Mouse (Mus musculus): ENCODE results near the gene Kcnt1. TPM values are rescaled to one million over a fixed set of nuclear protein-coding genes. Genes with fewer than 3 reads are reported as not detected.
"Not testable (repeated sequence)": the region's sequence is repeated elsewhere in the genome, so short reads cannot be mapped to it uniquely, and the experiment has no call there.

Kcnt1 gene
- total RNA-seq (2022) = 100 to 1,000 TPM; 132 to 138 (median 136) TPM

GRCm38 (mm10) chr2:25863337-25864131 lies at the start of gene Kcnt1:
Kcnt1 (plus strand) TSS chr2:25863734.
- peak; percentile 42 to 57 for DNase-seq (ENCODE audit: low spot score in 2 of 2)

GRCm38 (mm10) chr2:25815748-25816147 lies 47.8 kb upstream of the Kcnt1 start, which contains the start of gene Glt6d1:
Glt6d1 (minus strand) TSS chr2:25815848.
- not testable (repeated sequence) for DNase-seq (ENCODE audit: low spot score in 2 of 2)

DNA sequence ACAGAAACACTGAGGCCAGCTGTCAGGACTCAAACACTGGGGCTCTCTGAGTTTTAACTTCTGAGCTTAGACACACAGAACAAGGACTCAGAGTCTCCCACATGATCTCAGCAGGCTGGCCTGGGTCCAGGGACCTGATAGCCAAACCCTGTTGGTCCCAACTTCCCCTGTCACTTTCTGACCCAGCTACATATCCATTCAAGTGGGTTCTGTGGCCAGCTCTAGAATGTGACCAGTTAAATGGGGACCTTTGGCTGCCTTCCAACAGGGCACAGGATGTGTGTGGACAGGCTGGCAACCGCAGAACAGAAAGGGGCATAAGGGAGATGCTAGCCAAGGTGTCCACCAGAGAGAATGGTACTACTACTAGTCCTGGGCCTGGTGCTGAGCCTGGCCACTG lies 40.7 kb upstream of the Kcnt1 start, which contains the start of gene Lcn9:
Gene Lcn9, plus strand, starts transcription at position 348 of the 400 bp plus-strand sequence.
- DNase-seq (ENCODE audit: low spot score in 2 of 2) = peak in 1 of 2 experiments; percentile 38

GRCm38 (mm10) chr2:25824751-25825150 lies 38.8 kb upstream of the Kcnt1 start:
- DNase-seq (ENCODE audit: low spot score in 2 of 2) = no peak

DNA sequence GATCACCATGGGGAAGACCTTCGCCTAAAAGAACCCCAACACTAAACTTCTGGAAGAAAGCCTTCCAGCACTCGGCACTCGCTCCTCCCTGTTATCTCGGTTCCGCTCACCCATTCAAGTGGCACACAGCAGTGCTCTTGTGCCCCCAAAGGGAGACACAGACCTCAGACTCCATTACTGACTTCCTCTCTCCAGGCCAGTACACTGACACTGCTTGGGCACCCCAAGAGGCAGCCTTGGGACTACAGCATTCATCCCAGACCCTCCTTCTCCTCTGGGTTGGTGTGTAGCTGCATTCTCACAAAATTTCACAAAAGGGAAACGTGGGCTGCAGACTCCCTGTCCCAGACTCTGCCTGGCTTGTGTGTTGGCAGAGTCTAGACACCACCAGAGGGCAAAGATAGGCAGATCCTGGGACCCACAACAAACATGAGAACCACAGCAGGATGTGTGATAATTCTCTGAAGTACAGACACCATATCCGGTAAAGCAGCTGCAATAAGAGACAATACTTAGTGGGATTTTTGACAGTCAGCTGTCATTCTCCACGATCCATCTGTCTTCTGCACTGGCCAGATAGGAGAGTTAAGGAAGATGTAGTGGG lies 35.1 kb upstream of the Kcnt1 start:
- DNase-seq (ENCODE audit: low spot score in 2 of 2) = no peak

GRCm38 (mm10) chr2:25830786-25831185 lies 32.7 kb upstream of the Kcnt1 start:
- DNase-seq (ENCODE audit: low spot score in 2 of 2) = no peak

- peak; percentile 47 to 76 for DNase-seq (ENCODE audit: low spot score in 2 of 2)
Observed at GRCm38 (mm10) chr2:25836291-25836690, 27.2 kb upstream of the Kcnt1 start.

DNA sequence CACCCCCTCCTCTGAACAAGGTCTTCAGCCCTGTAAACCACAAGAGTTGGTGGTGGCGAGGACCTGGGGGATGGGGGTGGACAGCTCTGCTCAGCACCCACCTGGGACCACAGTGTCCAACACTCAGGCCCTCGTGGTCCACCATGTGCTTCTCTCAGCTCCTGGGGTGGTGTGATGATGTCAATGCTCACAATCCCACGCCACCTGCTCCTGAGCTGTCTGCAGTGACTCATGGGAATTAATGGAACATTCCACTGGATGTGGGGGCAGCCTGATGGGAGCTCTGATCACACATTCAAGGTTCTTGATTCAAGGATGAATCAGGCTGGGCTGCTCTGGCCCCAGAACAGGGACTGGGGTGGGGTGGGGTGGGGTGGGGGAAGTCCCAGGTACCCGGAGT lies 21.4 kb upstream of the Kcnt1 start:
- peak in 1 of 2 experiments; percentile 52 for DNase-seq (ENCODE audit: low spot score in 2 of 2)

DNA sequence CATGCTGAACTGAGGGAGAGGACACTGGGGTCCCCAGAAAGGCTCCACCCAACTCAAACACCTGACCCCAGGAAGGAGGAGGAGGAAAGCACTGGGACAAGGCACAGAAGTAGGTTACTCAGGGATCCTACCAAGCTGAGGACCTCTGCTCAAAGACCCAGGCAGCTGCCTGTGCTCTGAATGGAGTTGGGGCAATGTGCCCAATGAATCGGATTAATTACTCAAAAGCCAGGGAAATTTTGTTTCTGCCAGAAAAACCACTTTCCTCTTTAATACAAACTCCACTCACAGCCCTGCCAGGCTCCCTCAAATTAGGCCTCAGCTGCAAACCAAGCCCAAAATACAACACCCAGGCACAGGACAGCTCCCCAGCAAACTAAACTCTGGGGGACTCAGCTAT lies 20.8 kb upstream of the Kcnt1 start:
- DNase-seq (ENCODE audit: low spot score in 2 of 2) = peak in 1 of 2 experiments; percentile 41

- DNase-seq (ENCODE audit: low spot score in 2 of 2) = no peak
Observed at GRCm38 (mm10) chr2:25844097-25844496, 19.4 kb upstream of the Kcnt1 start.

- DNase-seq (ENCODE audit: low spot score in 2 of 2) = no peak
Observed at GRCm38 (mm10) chr2:25846516-25846915, 17.0 kb upstream of the Kcnt1 start.

DNA sequence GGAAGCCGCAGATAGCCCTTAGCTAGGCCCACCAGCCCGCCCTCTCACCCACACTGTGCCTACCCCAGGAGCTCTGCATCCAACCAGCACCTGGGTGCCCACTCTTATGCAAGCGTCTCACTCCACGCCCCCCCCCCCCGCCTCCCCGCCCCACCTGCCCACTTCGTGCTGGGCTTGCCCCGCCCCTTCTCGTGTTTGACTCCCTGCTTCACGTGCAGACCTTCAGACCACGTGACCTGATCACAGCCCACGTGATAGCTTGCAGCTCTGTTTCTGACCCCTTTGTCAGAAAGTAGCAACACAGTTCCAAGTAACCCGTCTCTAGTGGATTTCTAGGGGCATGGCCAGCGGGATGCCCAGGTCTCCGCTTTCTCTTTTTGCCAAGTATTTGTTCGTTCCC lies 16.3 kb upstream of the Kcnt1 start, which contains the start of gene Sohlh1:
Gene Sohlh1, minus strand, starts transcription at position 23 of the 400 bp plus-strand sequence.
- DNase-seq (ENCODE audit: low spot score in 2 of 2) = no peak

DNA sequence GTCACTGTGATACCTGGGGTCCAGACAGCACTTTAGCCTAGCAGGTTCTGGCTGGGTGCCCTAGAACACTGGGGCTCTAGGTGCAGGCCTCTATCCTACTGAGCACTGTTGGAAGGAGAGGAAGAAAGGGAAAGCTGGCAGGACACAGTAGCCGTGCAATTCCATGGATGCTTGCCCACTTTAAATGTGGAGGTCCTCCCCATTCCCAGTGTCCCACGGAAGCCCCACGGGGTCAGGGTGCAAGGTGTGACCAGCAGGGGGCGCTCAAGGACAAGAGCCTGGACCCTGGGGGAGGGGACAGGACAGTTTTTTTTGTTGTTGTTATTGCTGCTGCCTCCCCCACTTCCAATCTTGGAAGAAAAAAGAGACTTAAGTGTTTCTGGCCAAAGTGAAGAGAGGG lies 13.2 kb upstream of the Kcnt1 start:
- DNase-seq (ENCODE audit: low spot score in 2 of 2) = no peak

- peak in 1 of 2 experiments; percentile 55 for DNase-seq (ENCODE audit: low spot score in 2 of 2)
Observed at GRCm38 (mm10) chr2:25852626-25853025, 10.9 kb upstream of the Kcnt1 start.

GRCm38 (mm10) chr2:25853998-25854397 lies 9.5 kb upstream of the Kcnt1 start:
- DNase-seq (ENCODE audit: low spot score in 2 of 2) = no peak

GRCm38 (mm10) chr2:25859891-25860290 lies 3.6 kb upstream of the Kcnt1 start:
- DNase-seq (ENCODE audit: low spot score in 2 of 2) = no peak

DNA sequence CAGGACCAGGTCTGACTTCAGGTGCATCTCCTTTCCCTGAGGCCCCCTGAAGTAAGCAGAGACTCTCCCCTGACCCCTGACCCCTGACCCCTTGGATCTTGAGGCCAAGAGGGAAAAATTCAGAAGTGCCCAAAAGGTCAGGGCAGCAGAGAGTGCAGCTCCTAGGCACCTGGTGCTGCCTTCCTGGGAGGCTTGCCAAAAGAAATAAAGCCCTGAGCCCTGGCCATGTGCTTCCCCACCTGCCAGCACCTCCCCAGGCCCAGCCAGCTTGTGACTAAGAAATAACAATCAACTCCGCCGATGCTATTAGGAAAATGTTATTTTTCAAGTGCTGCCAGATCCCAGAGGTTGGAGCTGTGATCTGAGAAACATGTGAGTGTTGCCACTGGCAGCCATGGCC lies 1.5 kb upstream of the Kcnt1 start:
- no peak for DNase-seq (ENCODE audit: low spot score in 2 of 2)

- DNase-seq (ENCODE audit: low spot score in 2 of 2) = no peak
Observed at GRCm38 (mm10) chr2:25862696-25863270, 751 bp upstream of the Kcnt1 start.

DNA sequence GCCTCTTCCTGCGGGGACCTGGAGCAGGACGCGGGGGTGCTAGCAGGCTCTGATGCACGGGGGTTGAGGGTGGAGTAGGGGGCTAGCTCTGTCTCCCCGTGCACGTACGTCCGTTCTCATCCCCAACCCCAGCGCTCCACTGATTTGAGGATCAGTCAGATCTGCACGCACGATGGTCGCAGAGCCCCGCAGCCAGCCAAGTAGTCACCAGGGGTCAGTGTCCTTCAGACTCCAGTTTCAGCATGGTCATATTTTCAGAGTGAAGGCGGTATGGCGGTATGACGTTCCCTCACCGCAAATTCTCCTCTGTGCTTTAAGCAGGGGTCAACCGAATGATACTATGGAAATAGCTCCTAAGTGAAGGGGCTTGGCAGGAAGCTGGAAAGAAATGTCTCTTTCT lies 696 bp downstream of the Kcnt1 start:
- DNase-seq (ENCODE audit: low spot score in 2 of 2) = no peak

- peak; percentile 35 to 79 for DNase-seq (ENCODE audit: low spot score in 2 of 2)
Observed at GRCm38 (mm10) chr2:25865412-25865811, 1.9 kb downstream of the Kcnt1 start.

GRCm38 (mm10) chr2:25866656-25867055 lies 3.1 kb downstream of the Kcnt1 start:
- DNase-seq (ENCODE audit: low spot score in 2 of 2) = peak in 1 of 2 experiments; percentile 62

DNA sequence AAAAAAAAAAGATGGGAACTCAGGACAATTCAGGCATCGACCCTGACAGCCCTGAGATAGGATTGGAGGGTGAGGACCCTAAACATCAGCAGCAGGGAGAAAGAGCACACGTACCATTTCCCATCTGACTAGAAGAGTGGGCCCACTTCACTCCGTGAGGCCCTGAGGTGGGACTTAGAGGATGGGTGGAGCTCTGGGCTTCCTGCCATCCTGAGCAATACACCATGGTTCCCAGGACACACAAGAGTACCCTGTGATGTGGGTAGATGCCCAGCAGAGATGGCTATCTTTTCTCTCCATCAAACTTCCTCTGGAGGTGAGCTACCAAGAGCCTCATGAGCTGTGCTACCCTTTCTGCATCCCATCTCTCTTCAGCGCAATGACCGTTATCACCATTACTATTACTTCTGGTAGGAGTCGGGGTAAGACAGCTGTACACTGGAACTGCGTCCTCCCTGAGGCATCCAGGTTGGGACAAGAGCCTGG lies 13.8 kb downstream of the Kcnt1 start:
- DNase-seq (ENCODE audit: low spot score in 2 of 2) = no peak
